Comparison of ENCODE assay signal across 8 mouse cellular contexts in the genomic region with DNA sequence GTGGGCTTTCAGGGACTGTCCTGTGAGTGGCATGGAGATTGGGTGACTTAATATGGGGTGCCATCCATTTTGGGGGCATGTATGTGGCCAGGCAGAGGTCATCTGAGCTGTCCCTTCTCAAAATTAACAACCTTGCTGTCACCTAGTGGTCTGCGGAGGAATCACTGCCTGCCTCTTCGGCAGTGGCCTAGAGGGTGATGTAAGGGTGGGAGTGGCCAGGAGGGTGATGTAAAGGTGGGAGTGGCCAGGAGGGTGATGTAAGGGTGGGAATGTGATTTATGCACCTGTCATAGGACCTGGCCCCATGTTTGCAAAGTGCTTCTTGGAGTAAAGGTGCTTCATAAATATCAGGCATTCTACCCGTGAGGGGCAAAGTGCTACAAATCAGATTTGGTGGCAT.
DNase-seq lines count a peak whose midpoint lies in the region; ATAC-seq and TF ChIP-seq lines count a peak whose summit lies in the region.

No protein-coding gene starts in this region.

- DNase-seq in left cerebral cortex, adult 2 months (ENCODE audit: extremely low spot score in 1 of 2, low spot score in 2 of 2), result no peak
- DNase-seq in left cerebral cortex, adult 11 months (ENCODE audit: low spot score), result no peak
- peak; percentile 50 for DNase-seq in brain, adult 2 months (ENCODE audit: low read depth, low spot score)
- DNase-seq in hindbrain, embryonic 14.5 days (ENCODE audit: low spot score), result no peak
- peak; percentile 69 for DNase-seq in mesoderm, embryonic 11.5 days (ENCODE audit: low read depth, low spot score)
- DNase-seq in cerebellum, adult 11-12 months, result no peak
- DNase-seq in adrenal gland, adult (ENCODE audit: inconsistent age in 2 of 2, low spot score in 1 of 2), result no peak
- DNase-seq in gastrocnemius, postnatal 4 days (ENCODE audit: low spot score in 2 of 2), result no peak

- 43% methylated on average over 3 of the region's 3 CpGs for WGBS in hindbrain, embryonic 14.5 days

- no peaks in the 10 kb centered on the region for H3K9me3 ChIP-seq in hindbrain, embryonic 14.5 days (ENCODE audit: control insufficient read depth, low read length)

- ATAC-seq in hindbrain, embryonic 14.5 days (ENCODE audit: low FRiP score), result 0 out of 2 replicates have a peak, but pooled peaks have one; percentile 49

- H3K27me3 ChIP-seq in hindbrain, embryonic 14.5 days (ENCODE audit: control insufficient read depth, insufficient read depth, low read length), result no peaks in the 10 kb centered on the region

- no peak overlapping the region for H3K9ac ChIP-seq in hindbrain, embryonic 14.5 days

- H3K4me3 ChIP-seq in left cerebral cortex, adult 2 months, result no peak overlapping the region
- no peak overlapping the region for H3K4me3 ChIP-seq in hindbrain, embryonic 14.5 days (replicated peaks; ENCODE audit: low read length)

- no peaks in the 10 kb centered on the region for H3K36me3 ChIP-seq in hindbrain, embryonic 14.5 days (replicated peaks; ENCODE audit: control insufficient read depth, insufficient read depth)

- no peak overlapping the region for H3K4me2 ChIP-seq in hindbrain, embryonic 14.5 days (replicated peaks)

- no peaks in the 10 kb centered on the region for H3K4me1 ChIP-seq in hindbrain, embryonic 14.5 days (replicated peaks; ENCODE audit: control insufficient read depth, insufficient read depth, low read length)

- intact Hi-C loops in left cerebral cortex, adult 2 months (cut with DNase I), result loop anchor here (5.0 to 10.0 kb wide), 2 partner anchors 125 to 397 kb away; no protein-coding TSS in a partner anchor

- H3K27ac ChIP-seq in left cerebral cortex, adult 2 months, result no peak overlapping the region
- H3K27ac ChIP-seq in hindbrain, embryonic 14.5 days, result no peak overlapping the region

- peak; percentile 20 for TF ChIP-seq CTCF in left cerebral cortex, adult 2 months (IDR thresholded peaks at IDR 0.05)

Comparison
In these comparisons a context has a peak if more than half of its experiments do, and no peak if none do; other contexts are left out.
1. DNase-seq: peak in brain, adult 2 months (single experiment) and mesoderm, embryonic 11.5 days (single experiment); none in left cerebral cortex, adult 2 months (0 of 2), left cerebral cortex, adult 11 months (single experiment), hindbrain, embryonic 14.5 days (single experiment), cerebellum, adult 11-12 months (single experiment), adrenal gland, adult (0 of 2) and gastrocnemius, postnatal 4 days (0 of 2).